Mouse (Mus musculus) liver, adult 2 months (tissue): ENCODE data around the gene Tdrd9.

Experiments used
- CTCF ChIP-seq: fragments of 200-500 bp; IDR thresholded peaks from 2 replicates; pipeline ENCODE4 v1.5.1; 2011; ENCODE audit warnings: low read depth, low read length, control low read depth
- POLR2A ChIP-seq: fragments of 200-500 bp; IDR thresholded peaks from 2 replicates; pipeline ENCODE4 v1.6.1; 2011; ENCODE audit warnings: low read length, control low read depth; ENCODE audit not compliant: insufficient read depth; ENCODE audit errors: extremely low read depth

GRCm38 (mm10) chr12:111928411-111928966, 42.9 kb upstream of the Tdrd9 start:
- TF ChIP-seq CTCF (no peak), POLR2A (no peak)
